Mouse (Mus musculus) stomach, embryonic 16.5 days (tissue): ENCODE measurements around the gene Slc25a30. TPM values are rescaled to one million over a fixed set of nuclear protein-coding genes. Genes with fewer than 3 reads are reported as not detected.

Experiments
- ATAC-seq: fragments of 200-750 bp; cut with Nextera tagmentation; 2 replicates; pipeline ENCODE4 v1.8.0; 2017; ENCODE audit warnings: moderate number of reproducible peaks, moderate TSS enrichment; ENCODE audit not compliant: insufficient read depth, low FRiP score
- H3K27ac ChIP-seq: fragments of 300-500 bp; sonication (generic); 2 replicates; pipeline ENCODE4 v1.5.1; 2014; ENCODE audit warnings: low read length
- H3K27me3 ChIP-seq: fragments of 300-500 bp; sonication (generic); 2 replicates; pipeline ENCODE4 v1.6.1; 2014; ENCODE audit warnings: low read length, control low read depth, mixed read lengths; ENCODE audit not compliant: control insufficient read depth, insufficient read depth
- H3K36me3 ChIP-seq: fragments of 300-500 bp; sonication (generic); 2 replicates; pipeline ENCODE4 v1.6.1; 2014; ENCODE audit warnings: low read length; ENCODE audit not compliant: control insufficient read depth, insufficient read depth
- H3K4me1 ChIP-seq: fragments of 300-500 bp; sonication (generic); 2 replicates; pipeline ENCODE4 v1.6.1; 2014; ENCODE audit warnings: low read length, control low read depth, mixed read lengths; ENCODE audit not compliant: control insufficient read depth, insufficient read depth
- H3K4me2 ChIP-seq: fragments of 300-500 bp; sonication (generic); 2 replicates; pipeline ENCODE4 v1.6.1; 2014; ENCODE audit warnings: low read depth, low read length, mixed read lengths
- H3K4me3 ChIP-seq: fragments of 300-500 bp; sonication (generic); replicated peaks from 2 replicates; pipeline ENCODE4 v1.5.1; 2014; ENCODE audit warnings: mild to moderate bottlenecking, low read length
- H3K9ac ChIP-seq: fragments of 300-500 bp; sonication (generic); 2 replicates; pipeline ENCODE4 v1.6.1; 2014; ENCODE audit warnings: low read length
- H3K9me3 ChIP-seq: fragments of 300-500 bp; sonication (generic); replicated peaks from 2 replicates; pipeline ENCODE4 v1.6.1; 2016; ENCODE audit warnings: low read length, control low read depth; ENCODE audit not compliant: control insufficient read depth
- WGBS: fragments of 180-500 bp; shearing (Covaris S2); extraction: QIAGEN DNeasy Blood & Tissue Kit; methylation state at CpG from one replicate; pipeline ENCODE4 v1.1.7; 2014; 5-methylcytosine and 5-hydroxymethylcytosine counted together
- polyA plus RNA-seq: library from polyadenylated mRNA; unstranded; fragments of >200 nt; fragmentation: Nextera tagmentation; extraction: Ambion mirVana; gene quantifications from 2 replicates; pipeline ENCODE4 v1.2.1, GENCODE M21; 2015

Slc25a30 gene
- polyA plus RNA-seq, 1 experiment from 2014 or later: 2.2 TPM

GRCm38 (mm10) chr14:75795918-75796317 lies 9.1 kb upstream of the Slc25a30 start:
- H3K27me3 ChIP-seq: no peaks in the 10 kb centered on the region
- ATAC-seq: no peak
- H3K4me2 ChIP-seq: no peak overlapping the region
- no peak overlapping the region for H3K9ac ChIP-seq
- no peak overlapping the region for H3K27ac ChIP-seq
- H3K4me3 ChIP-seq: no peak overlapping the region
- H3K36me3 ChIP-seq: no peaks in the 10 kb centered on the region
- 0 out of 2 replicates have a peak, but pooled peaks cover 2% of the 10 kb centered on the region for H3K4me1 ChIP-seq
- 88% methylated on average over 4 of the region's 4 CpGs for WGBS
- no peaks in the 10 kb centered on the region for H3K9me3 ChIP-seq

DNA sequence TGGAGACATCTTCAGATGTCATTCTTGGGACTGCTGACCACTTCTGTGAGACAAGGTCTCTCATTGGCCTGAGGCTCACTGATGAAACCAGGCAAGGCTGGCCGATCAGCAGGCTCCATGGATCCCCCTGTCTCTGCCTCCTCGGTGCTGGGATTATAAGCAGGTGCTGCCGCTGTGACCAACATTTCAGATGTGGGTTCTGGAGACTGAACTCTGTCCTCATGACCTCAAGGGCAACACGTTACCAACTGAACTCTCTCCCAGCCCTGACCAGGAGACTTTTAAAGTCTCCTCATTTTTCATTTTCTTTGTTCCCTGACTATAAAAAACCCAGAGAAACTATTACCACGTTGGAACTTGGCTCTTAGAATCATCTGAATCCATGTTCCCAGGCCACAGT lies 7.9 kb upstream of the Slc25a30 start:
- WGBS: 63% methylated on average over 5 of the region's 5 CpGs
- no peak overlapping the region for H3K27ac ChIP-seq

GRCm38 (mm10) chr14:75794324-75794723 lies 7.5 kb upstream of the Slc25a30 start:
- H3K4me3 ChIP-seq: no peak overlapping the region
- no peak for ATAC-seq
- no peak overlapping the region for H3K9ac ChIP-seq
- WGBS: 55% methylated on average over 6 of the region's 6 CpGs
- H3K27me3 ChIP-seq: no peaks in the 10 kb centered on the region
- 0 out of 2 replicates have a peak, but pooled peaks cover 2% of the 10 kb centered on the region for H3K4me1 ChIP-seq
- no peak overlapping the region for H3K4me2 ChIP-seq
- no peaks in the 10 kb centered on the region for H3K9me3 ChIP-seq
- H3K27ac ChIP-seq: no peak overlapping the region
- no peaks in the 10 kb centered on the region for H3K36me3 ChIP-seq

More for the DNA sequence above, 7.9 kb upstream of the Slc25a30 start:
- no peak overlapping the region for H3K4me3 ChIP-seq
- ATAC-seq: no peak
- no peaks in the 10 kb centered on the region for H3K27me3 ChIP-seq
- no peak overlapping the region for H3K9ac ChIP-seq
- H3K9me3 ChIP-seq: no peaks in the 10 kb centered on the region
- no peak overlapping the region for H3K4me2 ChIP-seq
- H3K36me3 ChIP-seq: no peaks in the 10 kb centered on the region
- 0 out of 2 replicates have a peak, but pooled peaks cover 2% of the 10 kb centered on the region for H3K4me1 ChIP-seq

GRCm38 (mm10) chr14:75793110-75793509 lies 6.3 kb upstream of the Slc25a30 start:
- Histone ChIP-seq H3K4me3 (no peak overlapping the region), H3K9ac (no peak overlapping the region), H3K27me3 (peaks cover 3% of the 10 kb centered on the region; the same call in 1 of the 2 replicates), H3K36me3 (no peaks in the 10 kb centered on the region), H3K9me3 (no peaks in the 10 kb centered on the region), H3K4me1 (0 out of 2 replicates have a peak, but pooled peaks cover 2% of the 10 kb centered on the region), H3K4me2 (no peak overlapping the region), H3K27ac (no peak overlapping the region)
- no peak for ATAC-seq
- WGBS: 80% methylated on average over 4 of the region's 4 CpGs

DNA sequence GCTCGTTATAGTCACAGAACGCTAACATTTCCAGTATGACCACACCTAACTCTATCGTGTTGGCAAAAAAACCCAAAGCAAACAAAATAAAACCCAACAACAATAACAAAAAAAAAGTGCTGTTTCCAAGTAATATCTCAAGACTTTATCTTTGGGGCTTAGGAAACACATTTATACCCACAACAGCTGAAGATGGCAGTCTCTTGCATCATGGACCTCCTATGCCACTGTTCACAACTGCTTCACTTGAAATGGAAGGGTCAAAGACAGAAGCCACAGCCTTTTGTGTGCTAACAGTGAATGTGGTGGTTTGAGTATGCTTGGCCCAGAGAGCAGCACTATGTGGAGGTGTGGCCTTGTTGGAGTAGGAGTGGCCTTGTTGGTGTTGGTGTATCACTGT lies 4.5 kb upstream of the Slc25a30 start:
- Histone ChIP-seq H3K27me3 (peaks cover 3% of the 10 kb centered on the region; the same call in 1 of the 2 replicates), H3K4me2 (no peak overlapping the region), H3K9ac (no peak overlapping the region), H3K9me3 (no peaks in the 10 kb centered on the region), H3K36me3 (no peaks in the 10 kb centered on the region), H3K4me3 (no peak overlapping the region), H3K27ac (no peak overlapping the region), H3K4me1 (0 out of 2 replicates have a peak, but pooled peaks cover 2% of the 10 kb centered on the region)
- 78% methylated on average over 3 of the region's 3 CpGs for WGBS
- ATAC-seq: no peak

GRCm38 (mm10) chr14:75790411-75790996 lies 3.7 kb upstream of the Slc25a30 start:
- 75% methylated on average over 3 of the region's 3 CpGs for WGBS
- H3K9ac ChIP-seq: no peak overlapping the region
- no peak overlapping the region for H3K4me3 ChIP-seq
- H3K36me3 ChIP-seq: no peaks in the 10 kb centered on the region
- H3K4me2 ChIP-seq: no peak overlapping the region
- H3K9me3 ChIP-seq: no peaks in the 10 kb centered on the region
- H3K27ac ChIP-seq: no peak overlapping the region
- 0 out of 2 replicates have a peak, but pooled peaks cover 2% of the 10 kb centered on the region for H3K4me1 ChIP-seq
- ATAC-seq: no peak
- H3K27me3 ChIP-seq: peaks cover 3% of the 10 kb centered on the region; the same call in 1 of the 2 replicates

DNA sequence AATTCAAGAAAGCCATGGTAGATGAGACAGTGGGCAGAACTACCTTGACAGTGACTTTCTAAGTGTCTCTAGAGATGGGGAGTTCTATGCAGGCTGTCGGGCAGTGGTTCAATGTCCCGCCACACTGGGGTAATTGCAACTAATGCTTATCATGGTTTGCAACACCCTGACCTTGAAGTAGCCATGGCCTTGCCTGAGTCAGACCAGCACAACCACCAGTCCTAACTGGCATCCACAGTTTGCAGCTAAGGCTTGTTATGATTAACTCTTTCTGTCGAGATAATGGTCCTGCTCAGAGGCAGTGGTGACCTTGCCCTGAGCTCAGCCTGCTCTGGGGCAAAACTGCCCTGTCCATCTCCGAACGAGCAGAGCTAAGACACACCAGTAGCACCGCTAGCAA lies 2.5 kb upstream of the Slc25a30 start:
- Histone ChIP-seq H3K4me2 (no peak overlapping the region), H3K4me3 (no peak overlapping the region), H3K27ac (no peak overlapping the region), H3K4me1 (no peaks in the 10 kb centered on the region), H3K9ac (no peak overlapping the region), H3K27me3 (peaks cover 3% of the 10 kb centered on the region; the same call in 1 of the 2 replicates), H3K9me3 (no peaks in the 10 kb centered on the region), H3K36me3 (no peaks in the 10 kb centered on the region)
- no peak for ATAC-seq
- 68% methylated on average over 6 of the region's 6 CpGs for WGBS

DNA sequence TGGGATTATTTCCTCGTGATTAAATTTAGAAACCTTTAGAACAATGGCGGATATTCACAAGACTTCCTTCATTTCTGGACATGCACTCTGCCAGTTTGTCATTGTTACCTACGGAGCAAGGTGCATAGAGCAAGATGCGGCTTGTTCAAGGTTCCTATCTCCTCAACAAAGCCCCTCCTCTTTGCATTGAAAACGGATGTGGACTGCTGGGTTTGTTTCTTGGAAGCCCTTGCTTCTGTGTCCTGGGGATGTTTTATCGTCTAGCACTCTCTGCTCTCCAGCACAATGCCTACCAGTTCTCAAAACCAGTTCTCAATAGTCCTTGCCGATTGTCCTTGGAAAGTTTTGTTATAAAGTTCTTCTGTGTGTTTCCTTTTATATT lies 948 bp upstream of the Slc25a30 start:
- H3K9ac ChIP-seq: no peak overlapping the region
- no peaks in the 10 kb centered on the region for H3K4me1 ChIP-seq
- peak overlapping the region; percentile 77 for H3K4me2 ChIP-seq
- peaks cover 3% of the 10 kb centered on the region; the same call in 1 of the 2 replicates for H3K27me3 ChIP-seq
- no peak for ATAC-seq
- no peak overlapping the region for H3K27ac ChIP-seq
- no peaks in the 10 kb centered on the region for H3K9me3 ChIP-seq
- WGBS: 34% methylated on average over 7 of the region's 7 CpGs
- H3K36me3 ChIP-seq: no peaks in the 10 kb centered on the region
- peak overlapping the region; percentile 60; the same call in 1 of the 2 replicates for H3K4me3 ChIP-seq

DNA sequence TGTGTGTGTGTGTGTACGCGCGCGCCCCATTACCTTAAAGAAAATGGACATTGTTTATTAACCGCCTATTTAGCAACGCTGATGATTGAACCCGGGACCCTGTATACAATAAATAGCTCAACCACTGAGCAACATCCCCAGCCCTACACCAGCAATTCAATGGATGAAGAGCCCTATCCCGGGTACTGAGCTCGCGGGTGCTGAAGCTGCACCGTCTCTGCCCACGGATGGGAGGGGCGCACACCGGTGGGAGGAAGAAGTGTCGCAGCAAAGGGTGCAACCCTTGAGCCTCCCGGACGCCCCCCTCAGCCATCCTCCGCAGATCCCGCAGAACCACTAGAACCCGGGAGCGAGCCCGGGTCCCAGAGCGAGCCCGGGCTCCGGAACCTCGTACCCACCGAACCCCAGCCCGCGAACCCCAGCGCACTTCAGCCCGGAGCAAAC lies 391 bp downstream of the Slc25a30 start:
- Histone ChIP-seq H3K36me3 (no peaks in the 10 kb centered on the region), H3K9me3 (no peaks in the 10 kb centered on the region), H3K9ac (peak overlapping the region; percentile 74), H3K4me3 (peak overlapping the region; percentile 60), H3K27me3 (peaks cover 3% of the 10 kb centered on the region; the same call in 1 of the 2 replicates), H3K4me1 (no peaks in the 10 kb centered on the region), H3K4me2 (peak overlapping the region; percentile 77), H3K27ac (peak overlapping the region; percentile 55; the same call in 1 of the 2 replicates)
- WGBS: 2% methylated on average over 30 of the region's 31 CpGs
- ATAC-seq: peak; percentile 44
